Mouse (Mus musculus) midbrain, embryonic 11.5 days (tissue): ENCODE measurements around the gene Zfp207. TPM values are rescaled to one million over a fixed set of nuclear protein-coding genes. Genes with fewer than 3 reads are reported as not detected.
"Not testable (repeated sequence)": the region's sequence is repeated elsewhere in the genome, so short reads cannot be mapped to it uniquely, and the experiment has no call there.

Experiments
- ATAC-seq: fragments of 200-750 bp; cut with Nextera tagmentation; 2 replicates; pipeline ENCODE4 v1.8.0; 2017; ENCODE audit warnings: moderate TSS enrichment, moderate library complexity; ENCODE audit not compliant: low FRiP score
- DNase-seq: peaks from one replicate; pipeline ENCODE4 v3.0.0; 2015; ENCODE audit warnings: low spot score; ENCODE audit errors: missing footprints
- H3K27ac ChIP-seq: fragments of 300-500 bp; sonication (generic); 2 replicates; pipeline ENCODE4 v1.5.1; 2014; ENCODE audit warnings: low read depth, low read length
- H3K27me3 ChIP-seq: fragments of 300-500 bp; sonication (generic); 2 replicates; pipeline ENCODE4 v1.6.1; 2014; ENCODE audit warnings: mild to moderate bottlenecking, low read length, moderate library complexity, mixed read lengths; ENCODE audit not compliant: control insufficient read depth, insufficient read depth
- H3K36me3 ChIP-seq: fragments of 300-500 bp; sonication (generic); 2 replicates; pipeline ENCODE4 v1.6.1; 2014; ENCODE audit warnings: mild to moderate bottlenecking, low read length, moderate library complexity, mixed read lengths; ENCODE audit not compliant: control insufficient read depth, insufficient read depth
- H3K4me1 ChIP-seq: fragments of 300-500 bp; sonication (generic); 2 replicates; pipeline ENCODE4 v1.6.1; 2014; ENCODE audit warnings: low read length; ENCODE audit not compliant: control insufficient read depth, insufficient read depth
- H3K4me2 ChIP-seq: fragments of 300-500 bp; sonication (generic); 2 replicates; pipeline ENCODE4 v1.6.1; 2014; ENCODE audit warnings: mild to moderate bottlenecking, moderate library complexity
- H3K4me3 ChIP-seq: fragments of 300-500 bp; sonication (generic); 2 replicates; pipeline ENCODE4 v1.5.1; 2014; ENCODE audit warnings: low read depth, low read length
- H3K9ac ChIP-seq: fragments of 300-500 bp; sonication (generic); 2 replicates; pipeline ENCODE4 v1.6.1; 2014; ENCODE audit warnings: low read length
- H3K9me3 ChIP-seq: fragments of 300-500 bp; sonication (generic); 2 replicates; pipeline ENCODE4 v1.6.1; 2016; ENCODE audit warnings: low read length; ENCODE audit not compliant: control insufficient read depth
- WGBS: fragments of 180-500 bp; shearing (Covaris S2); extraction: QIAGEN DNeasy Blood & Tissue Kit; methylation state at CpG from one replicate; pipeline ENCODE4 v1.1.7; 2014; 5-methylcytosine and 5-hydroxymethylcytosine counted together
- polyA plus RNA-seq: library from polyadenylated mRNA; unstranded; fragments of >200 nt; fragmentation: Nextera tagmentation; extraction: Ambion mirVana; gene quantifications from 2 replicates; pipeline ENCODE4 v1.2.1, GENCODE M21; 2014

Zfp207 gene
- polyA plus RNA-seq, 1 experiment from 2014 or later: 338 TPM

- Histone ChIP-seq H3K36me3 (0 out of 2 replicates have a peak, but pooled peaks cover 6% of the 10 kb centered on the region), H3K4me2 (peak within 1 kb of the TSS; percentile 59), H3K4me3 (peak within 1 kb of the TSS; percentile 50), H3K9me3 (no peaks in the 10 kb centered on the region), H3K4me1 (peaks cover 8% of the 10 kb centered on the region), H3K27me3 (no peaks in the 10 kb centered on the region), H3K27ac (peak within 1 kb of the TSS; percentile 78), H3K9ac (peak within 1 kb of the TSS; percentile 78)
- ATAC-seq (peak; percentile 83), DNase-seq (peak; percentile 98)
- WGBS: 3% methylated on average over 41 of the region's 43 CpGs
Measured at GRCm38 (mm10) chr11:80377712-80378451, 5.2 kb upstream of the Zfp207 start, which contains the start of gene 5730455P16Rik. 5730455P16Rik (minus strand) TSS chr11:80378034.

- not testable (repeated sequence) for H3K36me3 ChIP-seq, H3K4me1 ChIP-seq, ATAC-seq, H3K9me3 ChIP-seq, H3K27me3 ChIP-seq
- Histone ChIP-seq H3K27ac (0 out of 2 replicates have a peak overlapping the region, but pooled peaks have one; percentile 78), H3K9ac (peak overlapping the region; percentile 78), H3K4me2 (peak overlapping the region; percentile 59), H3K4me3 (peak overlapping the region; percentile 50; the same call in 1 of the 2 replicates)
- 69% methylated on average over 2 of the region's 2 CpGs for WGBS
- DNase-seq: peak; percentile 65
Measured at GRCm38 (mm10) chr11:80378452-80379068, 4.5 kb upstream of the Zfp207 start.

- not testable (repeated sequence) for H3K4me1 ChIP-seq, H3K4me3 ChIP-seq, H3K4me2 ChIP-seq, H3K9ac ChIP-seq, H3K27ac ChIP-seq, H3K36me3 ChIP-seq, H3K27me3 ChIP-seq, ATAC-seq, H3K9me3 ChIP-seq
- WGBS: 96% methylated on average over 7 of the region's 7 CpGs
- DNase-seq: peak; percentile 51
Measured at GRCm38 (mm10) chr11:80379184-80379583, 3.9 kb upstream of the Zfp207 start.

GRCm38 (mm10) chr11:80382626-80383018, 457 bp upstream of the Zfp207 start:
- WGBS: 11% methylated on average over 12 of the region's 12 CpGs
- peak overlapping the region; percentile 73; the same call in 1 of the 2 replicates for H3K27ac ChIP-seq
- peak overlapping the region; percentile 99 for H3K9ac ChIP-seq
- peak; percentile 45 for ATAC-seq
- peaks cover 21% of the 10 kb centered on the region for H3K4me1 ChIP-seq
- H3K4me2 ChIP-seq: peak overlapping the region; percentile 62
- peaks cover 9% of the 10 kb centered on the region; the same call in 1 of the 2 replicates for H3K36me3 ChIP-seq
- no peaks in the 10 kb centered on the region for H3K27me3 ChIP-seq
- no peaks in the 10 kb centered on the region for H3K9me3 ChIP-seq
- peak overlapping the region; percentile 98 for H3K4me3 ChIP-seq
- peak; percentile 94 for DNase-seq

GRCm38 (mm10) chr11:80383626-80384046, 557 bp downstream of the Zfp207 start:
- Histone ChIP-seq H3K9me3 (no peaks in the 10 kb centered on the region), H3K36me3 (peaks cover 14% of the 10 kb centered on the region; the same call in 1 of the 2 replicates), H3K27me3 (no peaks in the 10 kb centered on the region), H3K9ac (peak overlapping the region; percentile 99), H3K27ac (peak overlapping the region; percentile 73), H3K4me2 (peak overlapping the region; percentile 17), H3K4me1 (peaks cover 21% of the 10 kb centered on the region), H3K4me3 (peak overlapping the region; percentile 98)
- under 1% methylated on average over 20 of the region's 20 CpGs for WGBS
- ATAC-seq (peak; percentile 50), DNase-seq (no peak)

GRCm38 (mm10) chr11:80384461-80384860, 1.4 kb downstream of the Zfp207 start:
- H3K4me1 ChIP-seq: peaks cover 21% of the 10 kb centered on the region
- H3K36me3 ChIP-seq: peaks cover 17% of the 10 kb centered on the region; the same call in 1 of the 2 replicates
- peak overlapping the region; percentile 98 for H3K4me3 ChIP-seq
- peak overlapping the region; percentile 88 for H3K4me2 ChIP-seq
- no peaks in the 10 kb centered on the region for H3K27me3 ChIP-seq
- H3K9ac ChIP-seq: peak overlapping the region; percentile 55
- H3K27ac ChIP-seq: no peak overlapping the region
- DNase-seq: peak; percentile 85
- no peaks in the 10 kb centered on the region for H3K9me3 ChIP-seq
- ATAC-seq: no peak

GRCm38 (mm10) chr11:80385055-80385454, 2.0 kb downstream of the Zfp207 start:
- Histone ChIP-seq H3K4me2 (peak overlapping the region; percentile 88), H3K27ac (no peak overlapping the region), H3K4me3 (peak overlapping the region; percentile 98), H3K4me1 (peaks cover 21% of the 10 kb centered on the region), H3K27me3 (no peaks in the 10 kb centered on the region), H3K36me3 (peaks cover 17% of the 10 kb centered on the region; the same call in 1 of the 2 replicates), H3K9ac (peak overlapping the region; percentile 55), H3K9me3 (no peaks in the 10 kb centered on the region)
- DNase-seq (peak; percentile 79), ATAC-seq (no peak)
- WGBS: 71% methylated on average over 4 of the region's 4 CpGs

- Histone ChIP-seq H3K27me3 (no peaks in the 10 kb centered on the region), H3K4me1 (peaks cover 21% of the 10 kb centered on the region), H3K4me3 (no peak overlapping the region), H3K36me3 (peaks cover 24% of the 10 kb centered on the region; the same call in 1 of the 2 replicates), H3K4me2 (peak overlapping the region; percentile 10), H3K9ac (no peak overlapping the region), H3K27ac (no peak overlapping the region), H3K9me3 (no peaks in the 10 kb centered on the region)
- 92% methylated on average over 2 of the region's 2 CpGs for WGBS
- ATAC-seq (no peak), DNase-seq (peak; percentile 81)
Measured at GRCm38 (mm10) chr11:80386790-80387189, 3.7 kb downstream of the Zfp207 start.

- WGBS: 89% methylated on average over 1 of the region's 1 CpGs
- ATAC-seq (no peak), DNase-seq (peak; percentile 81)
- H3K27me3 ChIP-seq: no peaks in the 10 kb centered on the region
- peaks cover 30% of the 10 kb centered on the region for H3K36me3 ChIP-seq
- H3K9ac ChIP-seq: no peak overlapping the region
- H3K4me1 ChIP-seq: peaks cover 15% of the 10 kb centered on the region
- no peak overlapping the region for H3K4me2 ChIP-seq
- no peaks in the 10 kb centered on the region for H3K9me3 ChIP-seq
- H3K4me3 ChIP-seq: no peak overlapping the region
- H3K27ac ChIP-seq: no peak overlapping the region
Measured at GRCm38 (mm10) chr11:80389885-80390284, 6.8 kb downstream of the Zfp207 start.
